Mouse (Mus musculus) cerebral cortex, adult 2 months (tissue): ENCODE measurements around the gene Cyp4a12a.

Source experiments
- WGBS: fragments of 180-500 bp; shearing (Covaris S2); methylation state at CpG from one replicate; pipeline ENCODE4 v1.1.7; 2018; 5-methylcytosine and 5-hydroxymethylcytosine counted together

The Cyp4a12a gene

GRCm38 (mm10) chr4:115298746-115299145 is at the start of gene Cyp4a12a:
Gene Cyp4a12a (plus strand): TSS chr4:115299046.

DNA sequence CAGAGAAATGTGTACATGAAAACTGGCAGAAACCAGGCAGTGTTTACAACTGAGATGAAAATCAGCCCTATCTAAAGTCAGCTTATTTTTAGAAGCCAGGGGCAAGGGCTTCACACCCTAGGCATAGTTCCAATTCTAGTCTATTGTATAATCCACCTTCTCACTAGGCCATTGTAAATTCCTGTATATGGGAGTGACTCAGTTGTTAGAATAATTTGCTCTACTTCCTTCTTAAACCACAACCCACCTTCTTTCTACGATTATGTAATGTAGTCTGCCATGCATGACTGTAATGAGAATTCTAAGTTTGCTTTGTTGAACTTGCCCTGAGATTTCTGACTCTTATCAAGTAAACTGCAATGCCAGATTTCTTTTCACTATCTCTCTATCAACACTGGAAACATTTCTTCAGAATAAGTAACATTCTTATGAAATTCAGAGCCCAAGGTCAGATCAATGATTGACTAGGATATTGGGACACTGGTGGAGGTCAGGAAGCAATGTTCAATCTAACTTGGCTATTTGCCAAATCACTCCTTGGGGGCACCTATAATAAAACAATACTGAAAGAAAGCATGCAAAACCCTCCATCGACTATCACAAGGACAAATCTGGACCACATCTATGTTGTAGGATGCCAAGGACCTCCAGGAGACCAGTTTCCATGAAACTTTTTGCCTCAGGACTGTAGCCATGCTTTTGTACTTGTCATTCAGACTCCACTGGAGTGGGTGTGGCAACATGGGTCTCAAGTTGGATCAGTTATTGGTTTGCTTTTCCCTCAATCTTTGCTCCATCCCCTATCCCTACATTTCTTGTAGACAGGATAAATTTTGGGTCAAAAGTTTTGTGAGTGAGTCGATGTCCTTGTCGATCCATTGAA is 33.9 kb upstream of the Cyp4a12a start:
- 85% methylated on average over 3 of the region's 4 CpGs for WGBS

DNA sequence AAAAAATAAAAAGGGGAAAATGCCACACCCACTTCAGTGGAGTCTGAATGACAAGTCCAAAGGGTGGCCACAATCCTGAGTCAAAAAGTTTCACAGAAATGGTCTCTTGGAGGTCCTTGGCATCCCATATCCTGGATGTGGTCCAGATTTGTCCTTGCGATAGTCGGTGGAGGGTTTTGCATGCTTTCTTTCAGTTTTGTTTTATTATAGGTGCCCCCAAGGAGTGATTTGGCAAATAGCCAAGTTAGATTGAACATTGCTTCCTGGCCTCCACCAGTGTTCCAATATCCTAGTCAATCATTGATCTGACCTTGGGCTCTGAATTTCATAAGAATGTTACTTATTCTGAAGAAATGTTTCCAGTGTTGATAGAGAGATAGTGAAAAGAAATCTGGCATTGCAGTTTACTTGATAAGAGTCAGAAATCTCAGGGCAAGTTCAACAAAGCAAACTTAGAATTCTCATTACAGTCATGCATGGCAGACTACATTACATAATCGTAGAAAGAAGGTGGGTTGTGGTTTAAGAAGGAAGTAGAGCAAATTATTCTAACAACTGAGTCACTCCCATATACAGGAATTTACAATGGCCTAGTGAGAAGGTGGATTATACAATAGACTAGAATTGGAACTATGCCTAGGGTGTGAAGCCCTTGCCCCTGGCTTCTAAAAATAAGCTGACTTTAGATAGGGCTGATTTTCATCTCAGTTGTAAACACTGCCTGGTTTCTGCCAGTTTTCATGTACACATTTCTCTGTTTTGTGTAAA is 20.4 kb upstream of the Cyp4a12a start:
- WGBS, result 90% methylated on average over 2 of the region's 3 CpGs

GRCm38 (mm10) chr4:115280779-115281178 is 18.1 kb upstream of the Cyp4a12a start:
- 15% methylated on average over 10 of the region's 10 CpGs for WGBS

GRCm38 (mm10) chr4:115281231-115281767 is 17.5 kb upstream of the Cyp4a12a start:
- 13% methylated on average over 23 of the region's 23 CpGs for WGBS

- WGBS, result 78% methylated on average over 3 of the region's 3 CpGs
Observed at GRCm38 (mm10) chr4:115365624-115366023, 66.8 kb downstream of the Cyp4a12a start.
